Mouse (Mus musculus) gastrocnemius, adult 18-20 months (tissue): ENCODE measurements around the gene Msh6. TPM values are rescaled to one million over a fixed set of nuclear protein-coding genes. Genes with fewer than 3 reads are reported as not detected.
"Not testable (repeated sequence)": the region's sequence is repeated elsewhere in the genome, so short reads cannot be mapped to it uniquely, and the experiment has no call there.

ENCODE experiments used
- DNase-seq: peaks from one replicate; pipeline ENCODE4 v3.0.0; 2021; ENCODE audit warnings: low spot score
- total RNA-seq, 2 experiments: library from RNA; stranded (reverse); gene quantifications; 2 replicates each; pipeline ENCODE4 v1.2.3; 2021

Msh6 gene
- total RNA-seq, 2 experiments from 2014 or later, result 4.1 to 4.4 TPM

- not testable (repeated sequence) for DNase-seq
Observed at GRCm38 (mm10) chr17:87979696-87980095, 4.8 kb downstream of the Msh6 start.

GRCm38 (mm10) chr17:87982112-87982511 lies 7.2 kb downstream of the Msh6 start:
- no peak for DNase-seq

GRCm38 (mm10) chr17:87983313-87983712 lies 8.5 kb downstream of the Msh6 start:
- DNase-seq, result no peak

- DNase-seq, result no peak
Observed at GRCm38 (mm10) chr17:87984440-87985214, 9.8 kb downstream of the Msh6 start.

GRCm38 (mm10) chr17:87985916-87986315 lies 11.1 kb downstream of the Msh6 start:
- DNase-seq, result no peak

GRCm38 (mm10) chr17:87987507-87987906 lies 12.6 kb downstream of the Msh6 start:
- DNase-seq, result no peak

- no peak for DNase-seq
Observed at GRCm38 (mm10) chr17:87992154-87992553, 17.3 kb downstream of the Msh6 start.

GRCm38 (mm10) chr17:87993338-87993737 lies 18.5 kb downstream of the Msh6 start:
- no peak for DNase-seq

GRCm38 (mm10) chr17:87997808-87998207 lies 22.9 kb downstream of the Msh6 start:
- DNase-seq, result no peak

- no peak for DNase-seq
Observed at GRCm38 (mm10) chr17:88004892-88005291, 30.0 kb downstream of the Msh6 start.

GRCm38 (mm10) chr17:88006956-88007355 lies 32.1 kb downstream of the Msh6 start:
- DNase-seq, result no peak

GRCm38 (mm10) chr17:88014456-88014855 lies 39.6 kb downstream of the Msh6 start:
- DNase-seq, result no peak

- not testable (repeated sequence) for DNase-seq
Observed at GRCm38 (mm10) chr17:88016027-88016426, 41.2 kb downstream of the Msh6 start.

- DNase-seq, result no peak
Observed at GRCm38 (mm10) chr17:88023924-88024323, 49.1 kb downstream of the Msh6 start.

GRCm38 (mm10) chr17:88025227-88025626 lies 50.4 kb downstream of the Msh6 start:
- DNase-seq, result peak; percentile 60

- DNase-seq, result no peak
Observed at GRCm38 (mm10) chr17:88029194-88029970, 54.5 kb downstream of the Msh6 start.

- no peak for DNase-seq
Observed at GRCm38 (mm10) chr17:88031755-88032154, 56.9 kb downstream of the Msh6 start.

GRCm38 (mm10) chr17:88034418-88034817 lies 59.6 kb downstream of the Msh6 start:
- DNase-seq, result no peak
